Mouse (Mus musculus): ENCODE results near the gene Zfp704.

Gene Zfp704

DNA sequence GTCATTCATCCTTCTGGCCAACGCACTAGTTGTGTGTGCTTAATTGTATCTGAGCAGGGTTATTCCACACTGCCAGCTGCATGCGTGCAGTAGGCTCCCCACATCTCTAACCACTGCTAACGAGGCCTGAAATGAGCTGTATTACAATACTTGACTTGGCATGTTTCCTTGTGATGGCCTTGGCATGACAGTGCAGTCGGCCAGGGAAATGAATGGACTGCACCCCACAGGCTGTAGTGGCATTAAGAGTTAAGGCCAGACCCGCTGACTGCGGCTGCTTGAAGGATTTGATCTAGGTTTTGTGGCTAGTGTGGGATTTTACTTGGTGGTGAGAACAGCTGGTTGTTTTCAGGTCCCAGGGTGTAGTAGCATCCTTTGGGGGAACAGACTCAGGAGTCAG is 185.2 kb downstream of the Zfp704 start:
- no peak for DNase-seq (ENCODE audit: low spot score)

DNA sequence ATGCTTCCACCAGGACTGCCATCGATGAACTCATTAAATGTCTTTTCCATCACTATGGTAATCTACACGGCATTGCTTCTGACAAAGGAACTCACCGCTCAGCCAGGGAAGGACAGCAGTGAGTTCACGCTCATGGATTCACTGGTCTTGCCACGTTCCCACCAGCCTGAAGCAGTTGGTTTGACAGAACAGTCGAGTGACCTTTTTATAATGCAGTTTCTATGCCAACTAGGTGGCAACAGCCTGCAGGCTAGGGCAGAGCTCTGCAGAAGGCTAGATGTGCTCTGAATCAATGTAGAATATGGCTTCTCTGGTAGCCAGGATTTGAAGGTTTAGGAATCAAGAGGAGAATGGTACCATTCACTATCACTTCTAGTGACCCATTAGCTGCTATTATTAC is 186.2 kb downstream of the Zfp704 start:
- no peak for DNase-seq (ENCODE audit: low spot score)

DNA sequence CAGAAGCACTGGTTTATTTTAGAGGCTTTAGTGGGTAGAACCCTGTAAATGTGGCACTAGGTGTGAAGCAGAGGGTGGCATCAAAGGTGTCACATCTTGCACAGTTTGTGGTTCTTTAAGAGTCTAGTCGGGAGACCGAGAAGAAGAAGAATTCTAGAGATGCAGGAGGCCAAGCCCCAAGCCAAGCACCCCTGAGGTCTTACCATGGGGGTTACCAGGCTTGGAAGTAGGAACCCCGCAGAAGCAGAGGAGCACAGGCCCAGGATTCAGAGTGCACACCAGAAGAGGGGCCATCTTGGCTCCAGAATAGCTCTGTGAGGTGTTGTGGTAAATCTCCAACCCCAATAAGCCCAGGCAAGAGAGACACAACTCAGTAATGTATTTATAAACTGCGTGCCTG is 201.0 kb downstream of the Zfp704 start:
- DNase-seq (ENCODE audit: low spot score): no peak

DNA sequence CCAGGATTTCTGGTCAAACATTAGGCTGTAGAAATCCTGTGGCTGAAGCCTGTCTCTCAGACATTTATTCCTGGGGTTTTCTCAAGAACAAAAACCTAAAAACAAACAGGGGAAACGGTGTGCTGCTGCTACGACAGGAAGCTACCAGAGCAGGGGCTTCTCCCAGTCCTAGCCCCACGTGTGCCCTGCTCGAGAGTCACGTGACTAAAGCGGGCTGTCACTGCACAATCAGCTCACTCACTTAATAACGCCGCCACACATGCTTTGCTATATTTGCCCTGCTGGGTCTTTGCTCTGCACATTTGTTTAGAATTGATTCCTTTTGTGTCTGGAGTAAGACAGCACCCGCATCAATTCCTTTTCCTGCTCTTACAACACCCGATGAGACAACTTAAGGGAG is 202.1 kb downstream of the Zfp704 start:
- DNase-seq (ENCODE audit: low spot score): no peak

DNA sequence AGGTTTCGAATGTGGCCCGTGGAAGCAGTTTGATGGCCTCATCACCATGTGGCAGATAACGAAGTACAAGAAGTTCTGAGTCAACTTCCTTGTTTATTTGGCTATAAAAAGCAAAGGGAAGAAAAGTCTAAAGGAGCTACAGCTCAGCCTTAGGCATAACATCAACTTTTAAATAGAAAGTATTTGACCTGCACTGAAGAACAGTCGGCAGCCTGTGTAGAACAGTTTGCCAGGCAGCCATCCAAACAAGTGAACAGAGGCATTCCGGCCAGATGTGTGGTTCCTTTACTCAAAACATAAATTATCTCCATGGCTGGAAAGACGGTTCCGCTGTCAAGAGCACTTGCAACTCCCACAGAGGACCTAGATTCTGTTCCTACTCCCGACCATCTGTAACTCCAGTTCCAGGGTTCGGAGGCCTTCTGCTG is 202.8 kb downstream of the Zfp704 start:
- DNase-seq (ENCODE audit: low spot score): peak; percentile 47

DNA sequence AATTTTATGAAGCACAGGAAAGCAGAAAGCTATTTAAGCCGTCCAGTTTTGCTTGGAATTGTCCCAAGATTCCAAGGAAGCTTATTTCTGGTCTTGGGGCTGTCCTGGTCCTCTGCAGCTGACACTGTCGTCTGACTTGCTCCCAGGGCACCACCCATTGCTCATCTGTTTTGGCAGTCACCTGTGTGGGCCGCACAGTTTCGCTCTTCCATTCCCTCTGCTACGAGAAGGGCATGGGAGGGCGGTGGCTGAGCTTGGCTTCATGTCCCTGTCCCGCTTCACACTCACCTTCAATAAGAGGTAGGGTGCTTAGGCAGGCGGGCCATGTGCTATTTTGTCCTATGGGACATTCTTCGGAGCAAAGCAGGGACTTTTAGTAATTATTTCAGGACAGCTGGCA is 204.5 kb downstream of the Zfp704 start:
- DNase-seq (ENCODE audit: low spot score): no peak

DNA sequence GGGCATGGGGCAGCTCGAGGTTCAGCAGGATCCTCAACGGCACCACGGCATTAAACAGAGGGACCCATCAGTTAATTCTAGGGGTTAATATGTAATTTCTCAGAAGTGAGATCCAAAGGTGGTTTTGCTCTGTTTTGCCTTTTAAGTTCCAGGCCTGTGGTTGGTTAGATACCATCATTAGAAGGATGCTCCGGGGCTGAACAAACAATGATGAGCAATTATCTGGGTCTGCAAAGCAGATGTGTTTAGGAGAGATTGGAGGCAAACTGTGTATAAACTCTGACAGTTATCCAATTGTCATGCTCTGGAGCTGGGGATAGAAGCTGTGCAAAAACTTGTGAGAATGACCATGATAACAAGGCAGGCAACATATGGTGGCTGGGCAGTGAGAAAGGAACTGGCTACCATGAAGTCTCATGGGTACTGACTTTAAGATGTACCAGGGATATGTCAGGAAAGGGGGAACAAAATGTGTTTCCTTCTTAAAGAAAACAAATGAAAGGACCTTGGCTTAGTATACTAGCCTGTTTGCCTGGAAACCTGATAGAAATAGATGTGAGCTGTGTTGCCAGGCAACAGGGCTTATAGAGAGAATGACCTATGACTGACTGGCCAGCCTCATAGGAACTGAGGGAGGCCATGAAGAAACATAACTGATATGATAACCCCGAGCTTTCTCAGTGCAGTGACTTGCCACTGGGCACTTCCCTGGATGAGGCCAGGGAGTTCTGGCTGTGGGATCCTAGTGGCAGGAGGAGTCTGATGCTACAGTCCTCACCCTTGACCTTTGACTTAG is 206.4 kb downstream of the Zfp704 start:
- no peak for DNase-seq (ENCODE audit: low spot score)

DNA sequence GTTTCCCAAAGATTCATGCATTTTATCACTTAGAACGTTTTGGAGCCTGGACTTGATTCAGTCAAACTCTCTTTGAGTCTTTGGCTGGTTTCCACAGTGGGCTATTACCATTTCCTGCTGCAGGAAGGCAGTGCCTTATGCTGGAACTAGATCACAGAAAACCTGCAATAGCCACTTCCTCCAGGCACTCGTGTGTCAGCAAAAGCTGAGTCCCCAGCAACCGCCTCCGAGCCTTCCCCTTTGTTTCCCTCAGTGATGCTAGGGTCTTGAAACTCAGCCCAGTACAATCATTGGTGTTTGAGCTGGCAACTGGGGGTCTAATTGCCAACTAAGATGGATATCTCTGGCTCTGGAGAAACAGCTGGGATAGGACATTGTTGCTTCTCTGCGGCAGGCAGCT is 207.0 kb downstream of the Zfp704 start:
- no peak for DNase-seq (ENCODE audit: low spot score)

DNA sequence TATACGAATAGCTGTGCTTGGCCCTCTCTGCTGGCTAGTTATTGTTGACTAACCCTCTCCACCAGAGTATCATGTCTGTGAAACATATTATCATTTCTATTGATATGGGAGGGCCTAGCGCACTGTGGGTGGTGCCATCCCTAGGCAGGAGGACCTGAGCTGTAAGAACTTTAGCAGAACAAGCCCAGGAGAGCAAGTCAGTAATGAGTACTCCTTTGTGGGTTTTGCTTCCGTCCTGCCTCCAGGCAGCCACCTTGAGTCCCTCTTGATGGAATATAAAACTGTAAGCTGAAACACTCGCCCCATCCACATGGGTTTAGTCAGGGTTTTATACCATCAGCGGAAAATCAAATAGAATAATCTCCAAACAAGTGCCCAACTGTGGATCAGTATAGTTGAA is 207.5 kb downstream of the Zfp704 start:
- no peak for DNase-seq (ENCODE audit: low spot score)

DNA sequence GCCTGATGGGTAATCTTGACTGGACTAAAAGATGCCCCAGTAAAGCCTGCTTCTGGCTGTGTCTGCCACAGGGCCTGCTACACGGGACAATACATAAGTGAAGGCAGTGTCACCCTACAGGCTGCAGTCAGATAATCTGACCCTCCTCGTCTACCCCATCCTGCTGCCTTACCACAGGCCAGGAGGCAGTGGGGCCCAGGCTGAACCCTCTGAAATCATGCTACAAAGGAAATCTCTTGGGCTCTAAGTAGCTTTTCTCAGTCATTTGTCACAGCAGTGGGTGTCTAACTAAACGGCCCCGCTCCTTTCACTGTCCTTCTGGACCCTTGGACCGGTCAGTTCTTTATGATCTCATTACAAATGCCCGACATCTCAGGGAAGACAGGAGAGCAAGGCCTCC is 208.2 kb downstream of the Zfp704 start:
- no peak for DNase-seq (ENCODE audit: low spot score)

DNA sequence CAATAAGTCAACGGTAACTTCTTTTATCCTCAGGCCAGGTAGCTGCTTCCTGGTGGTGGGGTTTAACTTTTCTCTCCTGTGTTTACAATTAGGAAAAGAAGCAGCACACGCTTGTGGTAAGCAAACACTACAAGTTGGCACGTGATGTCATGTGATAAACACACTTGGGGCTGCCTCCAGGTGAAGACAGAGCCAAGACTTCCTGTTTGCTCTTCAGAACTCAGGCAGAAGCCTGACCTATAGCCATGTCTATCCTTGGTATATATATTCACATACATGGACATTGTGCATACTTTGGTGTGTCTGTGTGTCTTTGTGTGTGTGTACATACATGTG is 209.0 kb downstream of the Zfp704 start:
- no peak for DNase-seq (ENCODE audit: low spot score)

DNA sequence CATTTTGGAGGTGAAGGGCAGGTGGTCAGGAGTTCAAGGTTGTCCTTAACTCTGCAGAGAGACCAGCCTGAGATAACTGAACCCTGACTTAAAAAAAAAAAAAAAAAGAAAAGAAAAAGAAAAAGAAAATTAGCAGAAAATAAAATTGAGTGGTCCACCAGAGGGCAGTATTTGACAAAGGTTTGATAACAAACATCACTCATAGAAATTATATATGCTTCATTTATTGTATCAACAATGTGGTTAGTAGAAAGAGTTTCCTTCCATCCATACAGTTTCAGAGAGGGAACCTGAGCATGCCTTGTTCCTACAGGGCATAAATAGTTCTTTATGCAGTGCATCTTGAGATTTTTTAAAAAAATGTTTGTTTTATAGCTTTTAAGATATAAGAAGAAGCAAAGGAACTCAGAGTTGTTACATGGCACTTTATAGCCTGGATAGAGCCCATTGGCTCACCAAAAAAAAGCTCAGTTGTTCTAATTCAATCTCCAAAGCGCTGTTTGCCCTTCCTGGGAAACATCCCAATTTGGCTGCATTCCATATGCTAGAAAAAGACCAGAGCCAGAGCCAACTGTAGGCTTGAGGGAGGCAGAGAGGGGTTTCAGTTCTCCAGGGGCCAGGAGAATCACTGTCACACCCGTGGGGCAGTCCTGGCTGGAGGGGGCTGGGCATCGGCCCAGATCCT is 209.5 kb downstream of the Zfp704 start:
- peak; percentile 37 for DNase-seq (ENCODE audit: low spot score)

DNA sequence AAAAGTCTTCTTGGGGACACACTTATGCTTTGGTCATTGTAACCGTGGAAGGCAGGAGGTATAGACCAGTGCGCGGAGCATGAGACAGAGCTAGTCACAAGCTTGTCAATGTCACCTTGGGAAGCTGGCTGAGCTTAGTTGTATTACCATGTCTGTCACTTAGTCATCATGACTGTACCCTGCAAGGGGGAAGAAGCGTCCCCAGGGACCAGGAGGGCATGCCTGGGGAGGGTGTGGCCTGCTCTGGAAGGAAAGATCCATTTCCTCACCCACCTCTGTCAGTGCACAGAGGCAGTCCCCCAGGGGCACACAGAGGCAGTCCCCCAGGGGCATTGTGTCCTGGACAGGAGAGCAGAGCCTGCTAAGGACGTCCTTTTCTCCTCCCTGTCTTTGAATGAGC is 211.6 kb downstream of the Zfp704 start:
- DNase-seq (ENCODE audit: low spot score): no peak
